Mouse (Mus musculus) midbrain, embryonic 13.5 days (tissue): ENCODE results near the gene Ubtd2. TPM values are rescaled to one million over a fixed set of nuclear protein-coding genes. Genes with fewer than 3 reads are reported as not detected.

Experiments
- ATAC-seq: fragments of 200-750 bp; cut with Nextera tagmentation; 2 replicates; pipeline ENCODE4 v1.8.0; 2017; ENCODE audit warnings: mild to moderate bottlenecking, moderate TSS enrichment, moderate library complexity
- H3K27ac ChIP-seq: fragments of 300-500 bp; sonication (generic); 2 replicates; pipeline ENCODE4 v1.5.1; 2015; ENCODE audit warnings: inconsistent platforms, mild to moderate bottlenecking, moderate library complexity
- H3K27me3 ChIP-seq: fragments of 300-500 bp; sonication (generic); 2 replicates; pipeline ENCODE4 v1.6.1; 2015; ENCODE audit warnings: mild to moderate bottlenecking, inconsistent platforms
- H3K36me3 ChIP-seq: fragments of 300-500 bp; sonication (generic); 2 replicates; pipeline ENCODE4 v1.6.1; 2015; ENCODE audit warnings: mild to moderate bottlenecking, inconsistent platforms
- H3K4me1 ChIP-seq: fragments of 300-500 bp; sonication (generic); replicated peaks from 2 replicates; pipeline ENCODE4 v1.6.1; 2015; ENCODE audit warnings: inconsistent platforms
- H3K4me2 ChIP-seq: fragments of 300-500 bp; sonication (generic); replicated peaks from 2 replicates; pipeline ENCODE4 v1.6.1; 2015; ENCODE audit warnings: moderate library complexity, mild to moderate bottlenecking, inconsistent platforms
- H3K4me3 ChIP-seq: fragments of 300-500 bp; sonication (generic); replicated peaks from 2 replicates; pipeline ENCODE4 v1.5.1; 2015; ENCODE audit warnings: mild to moderate bottlenecking, inconsistent platforms
- H3K9ac ChIP-seq: fragments of 300-500 bp; sonication (generic); replicated peaks from 2 replicates; pipeline ENCODE4 v1.6.1; 2015; ENCODE audit warnings: mild to moderate bottlenecking, inconsistent platforms
- H3K9me3 ChIP-seq: fragments of 300-500 bp; sonication (generic); 2 replicates; pipeline ENCODE4 v1.6.1; 2016; ENCODE audit warnings: mild to moderate bottlenecking, inconsistent platforms
- WGBS: fragments of 180-500 bp; shearing (Covaris S2); methylation state at CpG from one replicate; pipeline ENCODE4 v1.1.7; 2015; 5-methylcytosine and 5-hydroxymethylcytosine counted together
- polyA plus RNA-seq: library from polyadenylated mRNA; unstranded; fragments of >200 nt; fragmentation: Nextera tagmentation; extraction: Ambion mirVana; gene quantifications from 2 replicates; pipeline ENCODE4 v1.2.1, GENCODE M21; 2015

Ubtd2 gene
- polyA plus RNA-seq, 1 experiment from 2014 or later = 55.0 TPM

- no peak for ATAC-seq
- H3K9me3 ChIP-seq = no peaks in the 10 kb centered on the region
- H3K36me3 ChIP-seq = no peaks in the 10 kb centered on the region
- 0 out of 2 replicates have a peak, but pooled peaks cover 3% of the 10 kb centered on the region for H3K27me3 ChIP-seq
- WGBS = over 99% methylated on average over 4 of the region's 4 CpGs
- peaks cover 13% of the 10 kb centered on the region; the same call in 1 of the 2 replicates for H3K4me1 ChIP-seq
- H3K4me2 ChIP-seq = no peak overlapping the region
- H3K27ac ChIP-seq = no peak overlapping the region
- H3K9ac ChIP-seq = no peak overlapping the region
- no peak overlapping the region for H3K4me3 ChIP-seq
These were observed 87.0 kb downstream of the Ubtd2 start for GRCm38 (mm10) chr11:32542181-32542580.

GRCm38 (mm10) chr11:32542687-32543411 is 87.7 kb downstream of the Ubtd2 start:
- Histone ChIP-seq H3K9ac (no peak overlapping the region), H3K9me3 (no peaks in the 10 kb centered on the region), H3K4me1 (peaks cover 12% of the 10 kb centered on the region; the same call in 1 of the 2 replicates), H3K4me2 (no peak overlapping the region), H3K27ac (no peak overlapping the region), H3K36me3 (no peaks in the 10 kb centered on the region), H3K4me3 (no peak overlapping the region), H3K27me3 (0 out of 2 replicates have a peak, but pooled peaks cover 3% of the 10 kb centered on the region)
- no peak for ATAC-seq
- 27% methylated on average over 3 of the region's 3 CpGs for WGBS

- ATAC-seq = no peak
- H3K9me3 ChIP-seq = no peaks in the 10 kb centered on the region
- no peak overlapping the region for H3K27ac ChIP-seq
- 0 out of 2 replicates have a peak, but pooled peaks cover 3% of the 10 kb centered on the region for H3K27me3 ChIP-seq
- H3K36me3 ChIP-seq = no peaks in the 10 kb centered on the region
- 90% methylated on average over 6 of the region's 6 CpGs for WGBS
- no peak overlapping the region for H3K9ac ChIP-seq
- H3K4me3 ChIP-seq = no peak overlapping the region
- no peak overlapping the region for H3K4me2 ChIP-seq
- H3K4me1 ChIP-seq = peaks cover 7% of the 10 kb centered on the region; the same call in 1 of the 2 replicates
These were observed 88.9 kb downstream of the Ubtd2 start for GRCm38 (mm10) chr11:32544041-32544440.

- Histone ChIP-seq H3K9ac (no peak overlapping the region), H3K4me2 (no peak overlapping the region), H3K27me3 (0 out of 2 replicates have a peak, but pooled peaks cover 3% of the 10 kb centered on the region), H3K4me3 (no peak overlapping the region), H3K27ac (no peak overlapping the region), H3K9me3 (no peaks in the 10 kb centered on the region), H3K4me1 (peaks cover 12% of the 10 kb centered on the region), H3K36me3 (no peaks in the 10 kb centered on the region)
- WGBS = 93% methylated on average over 5 of the region's 5 CpGs
- ATAC-seq = no peak
These were observed 89.3 kb downstream of the Ubtd2 start for GRCm38 (mm10) chr11:32544497-32544896.

GRCm38 (mm10) chr11:32545605-32546004 is 90.4 kb downstream of the Ubtd2 start:
- 0 out of 2 replicates have a peak, but pooled peaks have one; percentile 49 for ATAC-seq
- no peak overlapping the region for H3K9ac ChIP-seq

GRCm38 (mm10) chr11:32546483-32546882 is 91.3 kb downstream of the Ubtd2 start:
- Histone ChIP-seq H3K27ac (no peak overlapping the region), H3K36me3 (no peaks in the 10 kb centered on the region), H3K9me3 (no peaks in the 10 kb centered on the region), H3K9ac (no peak overlapping the region), H3K4me3 (no peak overlapping the region), H3K27me3 (no peaks in the 10 kb centered on the region), H3K4me1 (peaks cover 24% of the 10 kb centered on the region), H3K4me2 (no peak overlapping the region)
- ATAC-seq = no peak
- WGBS = 70% methylated on average over 5 of the region's 5 CpGs

More at GRCm38 (mm10) chr11:32545605-32546004, 90.4 kb downstream of the Ubtd2 start:
- no peak overlapping the region for H3K27ac ChIP-seq
- H3K4me2 ChIP-seq = no peak overlapping the region
- no peaks in the 10 kb centered on the region for H3K36me3 ChIP-seq
- H3K9me3 ChIP-seq = no peaks in the 10 kb centered on the region
- peaks cover 21% of the 10 kb centered on the region for H3K4me1 ChIP-seq
- 0 out of 2 replicates have a peak, but pooled peaks cover 3% of the 10 kb centered on the region for H3K27me3 ChIP-seq
- H3K4me3 ChIP-seq = no peak overlapping the region
- 47% methylated on average over 12 of the region's 12 CpGs for WGBS

- no peaks in the 10 kb centered on the region for H3K36me3 ChIP-seq
- no peaks in the 10 kb centered on the region for H3K9me3 ChIP-seq
- 82% methylated on average over 10 of the region's 10 CpGs for WGBS
- ATAC-seq = no peak
- H3K4me1 ChIP-seq = peaks cover 34% of the 10 kb centered on the region
- no peak overlapping the region for H3K4me3 ChIP-seq
- no peak overlapping the region for H3K4me2 ChIP-seq
- H3K9ac ChIP-seq = no peak overlapping the region
- no peak overlapping the region for H3K27ac ChIP-seq
- H3K27me3 ChIP-seq = no peaks in the 10 kb centered on the region
These were observed 92.3 kb downstream of the Ubtd2 start for GRCm38 (mm10) chr11:32547391-32547947.

- Histone ChIP-seq H3K27me3 (no peaks in the 10 kb centered on the region), H3K4me1 (peaks cover 38% of the 10 kb centered on the region), H3K4me2 (no peak overlapping the region), H3K9ac (no peak overlapping the region), H3K36me3 (no peaks in the 10 kb centered on the region), H3K9me3 (no peaks in the 10 kb centered on the region), H3K4me3 (no peak overlapping the region), H3K27ac (no peak overlapping the region)
- 90% methylated on average over 4 of the region's 4 CpGs for WGBS
- no peak for ATAC-seq
These were observed 93.1 kb downstream of the Ubtd2 start for GRCm38 (mm10) chr11:32548240-32548639.

GRCm38 (mm10) chr11:32549236-32549635 is 94.1 kb downstream of the Ubtd2 start:
- 61% methylated on average over 6 of the region's 6 CpGs for WGBS
- Histone ChIP-seq H3K4me1 (peaks cover 39% of the 10 kb centered on the region), H3K9me3 (no peaks in the 10 kb centered on the region), H3K27ac (no peak overlapping the region), H3K27me3 (no peaks in the 10 kb centered on the region), H3K4me2 (no peak overlapping the region), H3K36me3 (no peaks in the 10 kb centered on the region), H3K9ac (no peak overlapping the region), H3K4me3 (no peak overlapping the region)
- ATAC-seq = no peak

GRCm38 (mm10) chr11:32550102-32550501 is 94.9 kb downstream of the Ubtd2 start:
- WGBS = 53% methylated on average over 4 of the region's 4 CpGs
- no peak for ATAC-seq
- Histone ChIP-seq H3K36me3 (no peaks in the 10 kb centered on the region), H3K9ac (no peak overlapping the region), H3K4me3 (no peak overlapping the region), H3K27me3 (no peaks in the 10 kb centered on the region), H3K4me1 (peaks cover 39% of the 10 kb centered on the region), H3K9me3 (no peaks in the 10 kb centered on the region), H3K4me2 (no peak overlapping the region), H3K27ac (no peak overlapping the region)

- whole genome bisulfite sequencing = 96% methylated on average over 4 of the region's 4 CpGs
- H3K9me3 ChIP-seq = no peaks in the 10 kb centered on the region
- no peak overlapping the region for H3K4me2 ChIP-seq
- H3K4me1 ChIP-seq = peaks cover 35% of the 10 kb centered on the region
- no peaks in the 10 kb centered on the region for H3K36me3 ChIP-seq
- H3K27ac ChIP-seq = no peak overlapping the region
- H3K9ac ChIP-seq = no peak overlapping the region
- H3K27me3 ChIP-seq = no peaks in the 10 kb centered on the region
- no peak overlapping the region for H3K4me3 ChIP-seq
- 0 out of 2 replicates have a peak, but pooled peaks have one; percentile 25 for ATAC-seq
These were observed 95.9 kb downstream of the Ubtd2 start for GRCm38 (mm10) chr11:32551056-32551455.

GRCm38 (mm10) chr11:32551579-32552297 is 96.6 kb downstream of the Ubtd2 start:
- Histone ChIP-seq H3K4me2 (no peak overlapping the region), H3K4me1 (peaks cover 35% of the 10 kb centered on the region), H3K9ac (no peak overlapping the region), H3K4me3 (no peak overlapping the region), H3K27ac (no peak overlapping the region), H3K9me3 (no peaks in the 10 kb centered on the region), H3K36me3 (no peaks in the 10 kb centered on the region), H3K27me3 (no peaks in the 10 kb centered on the region)
- WGBS = 52% methylated on average over 12 of the region's 12 CpGs
- ATAC-seq = peak; percentile 66
